Mouse (Mus musculus): Measurements from ENCODE around the gene Avil. TPM values are rescaled to one million over a fixed set of nuclear protein-coding genes. Genes with fewer than 3 reads are reported as not detected.
A peak's percentile ranks its signal among the peaks of the same experiment; 100 is the strongest.

Gene Avil
- polyA plus RNA-seq, 1 experiment = not detected

DNA sequence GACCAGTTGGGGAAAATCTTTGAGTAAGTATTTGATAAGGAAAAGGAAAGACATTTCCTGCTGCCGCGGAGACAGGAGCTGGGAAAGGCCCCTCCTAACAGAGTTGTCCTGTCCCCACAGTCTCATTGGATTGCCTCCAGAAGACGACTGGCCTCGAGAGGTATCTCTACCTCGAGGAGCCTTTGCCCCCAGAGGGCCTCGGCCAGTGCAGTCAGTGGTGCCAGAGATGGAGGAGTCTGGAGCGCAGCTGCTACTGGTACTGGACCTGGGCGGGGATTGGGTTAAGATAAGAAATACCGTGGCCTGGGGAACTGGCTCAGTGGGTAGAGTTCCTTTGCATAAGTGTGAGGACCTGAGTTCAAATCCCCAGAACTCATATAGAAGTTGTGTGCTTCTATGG, 65.5 kb downstream of the Avil start:
- H3K4me3 ChIP-seq (ENCODE audit: insufficient read depth, low read depth, low read length) = no peak overlapping the region
- 88% methylated on average over 9 of the region's 9 CpGs for WGBS
- peaks cover 11% of the 10 kb centered on the region for H3K4me1 ChIP-seq (ENCODE audit: control insufficient read depth, insufficient read depth, low read length)
- H3K27ac ChIP-seq (ENCODE audit: insufficient read depth, low read depth, low read length) = no peak overlapping the region
- TF ChIP-seq POLR2A (IDR thresholded peaks at IDR 0.05; ENCODE audit: insufficient read depth, low read depth, low read length) = no peak
- TF ChIP-seq CTCF (IDR thresholded peaks at IDR 0.05; ENCODE audit: insufficient read depth, low read depth, low read length) = no peak

DNA sequence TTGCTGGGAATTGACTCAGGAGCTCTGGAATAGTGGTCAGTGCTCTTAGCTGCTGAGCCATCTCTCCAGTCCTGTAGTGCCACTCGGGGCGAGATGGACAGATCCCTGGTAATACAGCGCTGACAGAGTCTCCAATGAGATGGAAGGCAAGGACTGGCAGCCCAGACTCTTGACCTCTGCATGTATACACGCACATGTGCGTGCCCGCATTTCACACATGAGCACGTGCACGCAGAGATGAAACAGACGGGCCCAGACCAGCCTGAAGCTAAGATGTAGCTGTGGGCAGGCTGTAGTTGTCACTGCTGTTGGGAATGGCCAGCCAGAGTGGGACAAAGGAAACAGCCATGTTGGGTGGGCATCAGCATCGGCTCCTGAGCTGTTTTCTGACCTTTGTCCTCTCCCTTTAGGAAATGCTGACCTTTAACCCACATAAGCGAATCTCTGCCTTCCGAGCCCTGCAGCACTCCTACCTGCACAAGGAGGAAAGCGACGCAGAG, 66.1 kb downstream of the Avil start:
- 91% methylated on average over 14 of the region's 14 CpGs for WGBS
- peaks cover 14% of the 10 kb centered on the region for H3K4me1 ChIP-seq (ENCODE audit: control insufficient read depth, insufficient read depth, low read length)
- H3K4me3 ChIP-seq (ENCODE audit: insufficient read depth, low read depth, low read length) = no peak overlapping the region
- no peak overlapping the region for H3K27ac ChIP-seq (ENCODE audit: insufficient read depth, low read depth, low read length)
- TF ChIP-seq CTCF (IDR thresholded peaks at IDR 0.05; ENCODE audit: insufficient read depth, low read depth, low read length) (no peak), POLR2A (IDR thresholded peaks at IDR 0.05; ENCODE audit: insufficient read depth, low read depth, low read length) (no peak)

DNA sequence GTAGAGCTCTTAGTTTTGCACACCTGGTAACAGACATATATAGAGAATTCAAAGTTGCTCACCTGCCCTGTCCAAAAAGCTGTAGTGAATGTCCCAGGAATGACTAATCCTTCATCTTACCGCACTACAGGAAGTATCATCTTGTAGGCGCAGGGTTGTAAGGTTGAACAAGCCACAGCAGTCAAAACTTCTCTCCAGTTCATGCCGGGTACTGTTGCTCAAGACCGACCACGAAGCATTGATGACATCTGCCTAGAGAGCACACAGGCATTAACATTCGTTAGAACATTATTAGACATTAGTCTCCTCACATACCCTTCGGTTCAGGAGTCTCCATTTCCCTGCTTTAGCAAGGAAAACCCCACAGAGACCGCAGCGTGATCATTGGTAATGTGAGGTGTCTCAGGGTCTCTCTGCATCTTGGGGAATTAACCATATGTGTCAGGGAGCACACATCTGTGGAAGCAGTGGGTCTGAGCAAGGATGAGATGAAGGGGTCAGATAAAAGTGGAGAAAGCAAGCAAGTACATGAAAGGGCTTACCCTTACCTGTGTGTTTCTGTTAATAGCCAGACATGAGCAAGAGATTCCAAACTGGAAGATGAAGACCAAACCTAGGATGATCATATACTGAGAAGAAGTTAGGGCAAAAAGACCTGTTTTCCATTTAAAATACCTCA, 68.0 kb downstream of the Avil start:
- no peak overlapping the region for H3K4me3 ChIP-seq (ENCODE audit: insufficient read depth, low read depth, low read length)
- TF ChIP-seq CTCF (IDR thresholded peaks at IDR 0.05; ENCODE audit: insufficient read depth, low read depth, low read length) = no peak
- TF ChIP-seq POLR2A (IDR thresholded peaks at IDR 0.05; ENCODE audit: insufficient read depth, low read depth, low read length) = no peak
- H3K27ac ChIP-seq (ENCODE audit: insufficient read depth, low read depth, low read length) = no peak overlapping the region
- 70% methylated on average over 9 of the region's 9 CpGs for WGBS
- H3K4me1 ChIP-seq (ENCODE audit: control insufficient read depth, insufficient read depth, low read length) = peaks cover 14% of the 10 kb centered on the region

DNA sequence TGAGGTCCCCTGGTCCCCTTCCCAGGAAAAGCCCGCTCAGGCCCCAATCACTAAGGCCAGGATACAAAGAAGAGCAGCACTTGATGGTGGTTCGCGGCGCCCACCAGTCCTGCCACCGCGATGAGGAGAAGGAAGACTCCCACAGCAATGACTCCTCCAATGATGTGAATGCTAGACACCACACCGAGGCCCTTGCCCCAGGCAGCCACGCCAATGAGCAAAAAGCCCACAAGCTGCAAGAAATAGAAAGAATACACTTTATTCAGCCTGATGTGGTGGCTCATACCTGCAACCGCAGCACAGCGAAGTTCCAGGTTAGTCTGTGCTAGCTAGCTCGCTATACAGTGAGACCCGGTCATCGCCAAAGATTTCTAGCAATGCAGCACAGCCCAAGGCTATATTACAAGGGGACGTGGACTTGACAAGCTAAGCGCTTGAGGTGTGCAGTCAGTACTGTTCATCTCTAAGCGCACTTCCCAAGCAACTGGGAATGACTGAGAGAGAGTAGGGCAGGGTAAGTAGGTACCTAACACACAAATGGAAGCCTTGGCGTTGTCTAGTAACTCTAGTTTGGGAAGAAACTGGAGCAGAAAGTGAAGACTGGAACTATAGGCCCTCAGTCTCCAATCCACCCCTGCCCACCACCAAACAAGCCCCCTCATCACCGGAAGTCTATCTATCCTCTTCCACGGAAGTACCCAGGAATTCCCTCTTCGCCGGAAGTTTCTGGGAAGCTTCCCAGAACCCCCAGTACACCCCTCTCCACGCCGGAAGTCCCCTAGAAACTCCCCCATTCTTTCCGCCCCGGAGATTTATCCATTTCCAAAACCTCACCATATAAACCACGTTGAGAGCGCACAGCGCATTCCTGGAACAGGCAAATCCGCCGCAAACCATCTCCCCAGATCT, 69.0 kb downstream of the Avil start:
- 3% methylated on average over 30 of the region's 30 CpGs for WGBS
- TF ChIP-seq POLR2A (IDR thresholded peaks at IDR 0.05; ENCODE audit: insufficient read depth, low read depth, low read length) (no peak; the same call in 1 of the 2 replicates), CTCF (IDR thresholded peaks at IDR 0.05; ENCODE audit: insufficient read depth, low read depth, low read length) (0 out of 2 replicates have a peak, but pooled peaks have one; percentile 14)
- H3K27ac ChIP-seq (ENCODE audit: insufficient read depth, low read depth, low read length) = peak overlapping the region; percentile 76
- peak overlapping the region; percentile 64 for H3K4me3 ChIP-seq (ENCODE audit: insufficient read depth, low read depth, low read length)
- peaks cover 10% of the 10 kb centered on the region for H3K4me1 ChIP-seq (ENCODE audit: control insufficient read depth, insufficient read depth, low read length)

Other genes starting within 250 kb of the Avil start
- not detected in 2 replicates for gene Atp23, start 99.4 kb upstream of the Avil start, polyA plus RNA-seq (2012; ENCODE audit: insufficient read depth, insufficient read length, low replicate concordance, missing spikeins)
- not detected in 2 replicates for gene Ctdsp2, start 22.0 kb upstream of the Avil start, polyA plus RNA-seq (2012; ENCODE audit: insufficient read depth, insufficient read length, low replicate concordance, missing spikeins)
- gene Tsfm, start 30.1 kb downstream of the Avil start, polyA plus RNA-seq (2012; ENCODE audit: insufficient read depth, insufficient read length, low replicate concordance, missing spikeins) = not detected in 2 replicates
- gene Mettl1, start 40.7 kb downstream of the Avil start, polyA plus RNA-seq (2012; ENCODE audit: insufficient read depth, insufficient read length, low replicate concordance, missing spikeins) = not detected in 2 replicates
- not detected in 2 replicates for gene Eef1akmt3, start 40.8 kb downstream of the Avil start, polyA plus RNA-seq (2012; ENCODE audit: insufficient read depth, insufficient read length, low replicate concordance, missing spikeins)
- gene Cyp27b1, start 47.5 kb downstream of the Avil start, polyA plus RNA-seq (2012; ENCODE audit: insufficient read depth, insufficient read length, low replicate concordance, missing spikeins) = not detected in 2 replicates
- not detected in 2 replicates for gene March9, start 59.5 kb downstream of the Avil start, polyA plus RNA-seq (2012; ENCODE audit: insufficient read depth, insufficient read length, low replicate concordance, missing spikeins)
- not detected in 2 replicates for gene Cdk4, start 62.8 kb downstream of the Avil start, polyA plus RNA-seq (2012; ENCODE audit: insufficient read depth, insufficient read length, low replicate concordance, missing spikeins)
- gene Tspan31, start 69.6 kb downstream of the Avil start, polyA plus RNA-seq (2012; ENCODE audit: insufficient read depth, insufficient read length, low replicate concordance, missing spikeins) = not detected in 2 replicates
- 219 TPM in 1 of 2 replicates, not detected in the other for gene Agap2, start 74.6 kb downstream of the Avil start, polyA plus RNA-seq (2012; ENCODE audit: insufficient read depth, insufficient read length, low replicate concordance, missing spikeins)
- 124 TPM in 1 of 2 replicates, not detected in the other for gene Os9, start 120.4 kb downstream of the Avil start, polyA plus RNA-seq (2012; ENCODE audit: insufficient read depth, insufficient read length, low replicate concordance, missing spikeins)
- not detected in 2 replicates for gene B4galnt1, start 164.5 kb downstream of the Avil start, polyA plus RNA-seq (2012; ENCODE audit: insufficient read depth, insufficient read length, low replicate concordance, missing spikeins)
- not detected in 2 replicates for gene Slc26a10, start 179.9 kb downstream of the Avil start, polyA plus RNA-seq (2012; ENCODE audit: insufficient read depth, insufficient read length, low replicate concordance, missing spikeins)
- gene Arhgef25, start 189.4 kb downstream of the Avil start, polyA plus RNA-seq (2012; ENCODE audit: insufficient read depth, insufficient read length, low replicate concordance, missing spikeins) = not detected in 2 replicates
- gene Dtx3, start 195.0 kb downstream of the Avil start, polyA plus RNA-seq (2012; ENCODE audit: insufficient read depth, insufficient read length, low replicate concordance, missing spikeins) = 159 TPM in 1 of 2 replicates, not detected in the other
- 102 TPM in 1 of 2 replicates, not detected in the other for gene Pip4k2c, start 210.9 kb downstream of the Avil start, polyA plus RNA-seq (2012; ENCODE audit: insufficient read depth, insufficient read length, low replicate concordance, missing spikeins)

Data from olfactory bulb, adult 2 months (tissue).